Comparison of ENCODE assay signal across 8 mouse cellular contexts in the genomic region with DNA sequence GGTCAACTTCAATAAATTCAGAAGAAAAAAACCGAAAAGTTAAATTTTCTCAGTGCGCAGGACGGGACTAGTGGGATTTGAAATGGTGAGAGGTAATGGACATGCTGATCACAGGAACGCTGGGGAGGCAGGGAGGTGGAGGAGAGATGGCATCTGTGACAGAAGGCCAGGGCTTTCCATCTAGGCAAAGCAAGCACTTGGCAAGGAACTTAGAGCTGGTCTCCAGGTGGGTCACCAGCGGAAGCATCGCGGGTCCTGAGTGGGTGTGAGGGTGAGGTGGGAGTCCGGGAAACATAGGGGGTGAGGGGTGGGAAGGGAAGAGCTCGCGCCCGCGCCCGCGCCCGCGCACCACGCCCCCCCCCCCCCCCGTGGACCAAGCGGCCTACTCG. TPM values are rescaled to one million over a fixed set of nuclear protein-coding genes. Genes with fewer than 3 reads are reported as not detected.
A peak's percentile ranks its signal among the peaks of the same experiment; 100 is the strongest.
DNase-seq lines count a peak whose midpoint lies in the region; ATAC-seq and TF ChIP-seq lines count a peak whose summit lies in the region.

No protein-coding gene starts in this region.

- H3K4me1 ChIP-seq in embryonic facial prominence, embryonic 10.5 days, result peaks cover 19% of the 10 kb centered on the region
- H3K4me1 ChIP-seq in liver, embryonic 13.5 days (replicated peaks), result peaks cover 44% of the 10 kb centered on the region
- H3K4me1 ChIP-seq in small intestine, adult 2 months (ENCODE audit: control insufficient read depth, insufficient read depth, insufficient read length, low read length), result peaks cover 3% of the 10 kb centered on the region

- no peak for TF ChIP-seq CTCF in left cerebral cortex, adult 2 months (IDR thresholded peaks at IDR 0.05)
- TF ChIP-seq CTCF in small intestine, adult 2 months (IDR thresholded peaks at IDR 0.05; ENCODE audit: extremely low read depth, insufficient read length, insufficient replicate concordance, low read depth, low read length), result no peak

- WGBS in embryonic facial prominence, embryonic 10.5 days, result 15% methylated on average over 17 of the region's 20 CpGs
- WGBS in liver, embryonic 13.5 days (ENCODE audit: insufficient replicate concordance), result 30% methylated on average over 9 of the region's 20 CpGs
- 27% methylated on average over 10 of the region's 20 CpGs for WGBS in small intestine, adult 2 months

- H3K4me3 ChIP-seq in left cerebral cortex, adult 2 months, result peak overlapping the region; percentile 75
- peak overlapping the region; percentile 87 for H3K4me3 ChIP-seq in embryonic facial prominence, embryonic 10.5 days
- H3K4me3 ChIP-seq in liver, embryonic 13.5 days (replicated peaks), result peak overlapping the region; percentile 83
- peak overlapping the region; percentile 77 for H3K4me3 ChIP-seq in small intestine, adult 2 months (ENCODE audit: low read depth, low read length)

- intact Hi-C loops in left cerebral cortex, adult 2 months (cut with DNase I), result loop anchor here (2.0 to 5.0 kb wide), 2 partner anchors 52 to 150 kb away; partner anchors contain the start of gene Shc4
- intact Hi-C loops in left cerebral cortex, postnatal 36 days (cut with DNase I), result loop anchor here (5.0 kb wide), 1 partner anchor 110 kb away; the partner anchor contains the start of gene Secisbp2l

- H3K9ac ChIP-seq in liver, embryonic 13.5 days, result peak overlapping the region; percentile 87

- no peak for DNase-seq in left cerebral cortex, adult 2 months (ENCODE audit: extremely low spot score in 1 of 2, low spot score in 2 of 2)
- DNase-seq in left cerebral cortex, postnatal 36 days (ENCODE audit: low spot score in 2 of 2), result no peak
- DNase-seq in embryonic facial prominence, embryonic 10.5 days (ENCODE audit: low spot score), result no peak
- no peak for DNase-seq in liver, embryonic 13.5 days
- no peak for DNase-seq in spleen, adult 18-20 months
- DNase-seq in thymus, postnatal 25 days, result no peak

- no peaks in the 10 kb centered on the region for H3K9me3 ChIP-seq in embryonic facial prominence, embryonic 10.5 days
- H3K9me3 ChIP-seq in liver, embryonic 13.5 days (replicated peaks), result no peaks in the 10 kb centered on the region

- TF ChIP-seq POLR2A in small intestine, adult 2 months (IDR thresholded peaks at IDR 0.05; ENCODE audit: low read depth, low read length), result no peak

- H3K4me2 ChIP-seq in liver, embryonic 13.5 days, result peak overlapping the region; percentile 85

- peak; percentile 48 for ATAC-seq in frontal cortex, adult (ENCODE audit: low TSS enrichment)
- ATAC-seq in liver, embryonic 13.5 days (ENCODE audit: low read depth), result peak; percentile 24

- no peaks in the 10 kb centered on the region for H3K36me3 ChIP-seq in embryonic facial prominence, embryonic 10.5 days (replicated peaks)
- H3K36me3 ChIP-seq in liver, embryonic 13.5 days, result 0 out of 2 replicates have a peak, but pooled peaks cover 3% of the 10 kb centered on the region
- H3K36me3 ChIP-seq in small intestine, adult 2 months (ENCODE audit: control insufficient read depth, insufficient read depth, low read length), result no peaks in the 10 kb centered on the region

- H3K27me3 ChIP-seq in embryonic facial prominence, embryonic 10.5 days (replicated peaks; ENCODE audit: low read depth, poor library complexity, severe bottlenecking), result no peaks in the 10 kb centered on the region
- no peaks in the 10 kb centered on the region for H3K27me3 ChIP-seq in liver, embryonic 13.5 days
- H3K27me3 ChIP-seq in small intestine, adult 2 months (ENCODE audit: control insufficient read depth, insufficient read depth, low read length), result no peaks in the 10 kb centered on the region

- H3K27ac ChIP-seq in left cerebral cortex, adult 2 months, result peak overlapping the region; percentile 95
- H3K27ac ChIP-seq in embryonic facial prominence, embryonic 10.5 days (replicated peaks), result peak overlapping the region; percentile 96
- H3K27ac ChIP-seq in liver, embryonic 13.5 days, result peak overlapping the region; percentile 91
- H3K27ac ChIP-seq in small intestine, adult 2 months (ENCODE audit: insufficient read depth, low read depth, low read length), result no peak overlapping the region

RNA-seq across cellular contexts. Expression of gene Eid1, which starts 0.3 kb away (rescaled TPM):
- 100 to 1,000 TPM; 209 to 229 TPM for total RNA-seq in left cerebral cortex, adult 2 months (2021)
- 100 to 1,000 TPM; 213 to 248 TPM for total RNA-seq in left cerebral cortex, postnatal 36 days (2021)
- polyA plus RNA-seq in embryonic facial prominence, embryonic 10.5 days (2016; fragmentation: Nextera tagmentation; extraction: Ambion mirVana), result 127 and 136 TPM in 2 replicates
- 36.8 and 41.1 TPM in 2 replicates for polyA plus RNA-seq in liver, embryonic 13.5 days (2015; fragmentation: Nextera tagmentation; extraction: Ambion mirVana)
- polyA plus RNA-seq in small intestine, adult 2 months (2012; rRNA removed), result 3.8 and 5.3 TPM in 2 replicates

RNA-seq across cellular contexts. Expression of gene Cep152, which starts 47.6 kb away (rescaled TPM):
- 1 to 10 TPM; 2.6 TPM for total RNA-seq in left cerebral cortex, adult 2 months (2021)
- total RNA-seq in left cerebral cortex, postnatal 36 days (2021), result 1 to 10 TPM; 1.8 to 2.9 TPM
- polyA plus RNA-seq in embryonic facial prominence, embryonic 10.5 days (2016; fragmentation: Nextera tagmentation; extraction: Ambion mirVana), result 11.5 and 12.4 TPM in 2 replicates
- polyA plus RNA-seq in liver, embryonic 13.5 days (2015; fragmentation: Nextera tagmentation; extraction: Ambion mirVana), result 4.1 and 5.1 TPM in 2 replicates
- 0.32 and 0.82 TPM in 2 replicates for polyA plus RNA-seq in small intestine, adult 2 months (2012; rRNA removed)

RNA-seq across cellular contexts. Expression of gene Shc4, which starts 51.4 kb away (rescaled TPM):
- 1 to 10 TPM; 4.6 to 5.5 TPM for total RNA-seq in left cerebral cortex, adult 2 months (2021)
- total RNA-seq in left cerebral cortex, postnatal 36 days (2021), result 1 to 10 TPM; 5.3 to 5.7 TPM
- 1.2 and 2.0 TPM in 2 replicates for polyA plus RNA-seq in embryonic facial prominence, embryonic 10.5 days (2016; fragmentation: Nextera tagmentation; extraction: Ambion mirVana)
- 0.73 and 1.0 TPM in 2 replicates for polyA plus RNA-seq in liver, embryonic 13.5 days (2015; fragmentation: Nextera tagmentation; extraction: Ambion mirVana)
- 0.09 and 0.13 TPM in 2 replicates for polyA plus RNA-seq in small intestine, adult 2 months (2012; rRNA removed)
